Mouse (Mus musculus): ENCODE results near the gene Atp5d.

DNA sequence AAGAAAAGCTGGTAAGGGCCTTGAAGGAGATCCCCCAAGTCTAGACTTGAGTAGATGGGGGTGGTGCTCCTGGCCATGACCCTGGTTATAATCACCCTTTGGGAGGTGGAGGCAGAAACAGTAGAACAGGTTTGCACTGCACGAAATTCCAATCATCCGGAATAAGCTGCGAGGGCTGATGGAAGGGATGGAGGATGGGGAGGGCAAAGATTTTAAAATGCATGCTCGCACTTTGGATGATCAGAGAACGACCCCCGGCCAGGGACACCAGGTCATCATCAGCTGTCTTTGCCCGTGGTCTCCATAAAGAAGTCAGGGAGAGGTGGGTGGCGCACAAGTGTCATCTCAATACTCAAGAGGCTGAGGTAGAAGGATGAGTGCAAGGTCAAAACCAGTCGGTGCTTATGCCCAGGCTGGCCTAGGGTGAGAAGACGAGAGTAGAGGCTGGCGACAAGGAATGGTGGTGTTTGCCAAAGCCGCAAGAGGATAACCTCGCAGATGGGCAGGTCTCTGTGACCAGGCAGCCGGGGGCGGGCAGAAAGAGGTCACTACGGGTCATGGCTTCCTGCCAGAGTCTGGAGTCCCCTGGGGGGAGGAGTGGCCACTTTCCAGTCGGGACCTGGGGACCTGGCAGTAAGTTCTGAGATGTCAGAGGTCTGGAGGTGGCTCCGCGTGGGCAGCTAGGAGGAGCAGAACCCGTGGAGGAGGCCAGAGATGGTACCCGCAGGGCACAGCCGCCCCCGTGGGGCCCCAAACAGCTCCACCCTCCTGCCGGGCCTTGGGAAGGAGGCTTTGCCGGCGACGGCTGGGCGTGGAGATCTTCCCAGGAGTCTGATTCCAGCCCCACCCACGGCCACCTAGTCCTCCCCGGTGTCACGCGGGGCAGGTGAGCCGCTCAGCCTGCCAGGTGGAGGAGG, 22.3 kb downstream of the Atp5d start:
- TF ChIP-seq POLR2A (IDR thresholded peaks at IDR 0.05; ENCODE audit: insufficient read length, low read depth) (peak; percentile 65), CEBPB (IDR thresholded peaks at IDR 0.05; ENCODE audit: insufficient read depth, poor library complexity, severe bottlenecking) (no peak), E2F4 (IDR thresholded peaks at IDR 0.05; ENCODE audit: insufficient read depth) (no peak), MYOG (IDR thresholded peaks at IDR 0.05; ENCODE audit: control insufficient read depth in 1 of 3, insufficient read depth in 1 of 3, insufficient read length in 2 of 3, low read depth in 2 of 3) (peak in 2 of 3 experiments; percentile 21 to 73), POLR2AphosphoS2 (IDR thresholded peaks at IDR 0.05; ENCODE audit: insufficient read length, low read depth) (peak; percentile 76), USF1 (IDR thresholded peaks at IDR 0.05; ENCODE audit: low read depth) (no peak), MYOD1 (IDR thresholded peaks at IDR 0.05; ENCODE audit: control insufficient read depth in 1 of 3, insufficient read length in 2 of 3, low read depth in 2 of 3) (peak in 2 of 3 experiments; percentile 27 to 62), TCF3 (IDR thresholded peaks at IDR 0.05; ENCODE audit: insufficient read length, low read depth) (peak; percentile 31)

Measured in myocyte (in vitro differentiated cells).